Mouse (Mus musculus) neutrophil, adult 5-6 weeks (primary cell): ENCODE data around the gene Cfap97d2. TPM values are rescaled to one million over a fixed set of nuclear protein-coding genes. Genes with fewer than 3 reads are reported as not detected.

Source experiments
- ATAC-seq: fragments of 151-379, 151-347 bp; 2 replicates; pipeline ENCODE4 v1.8.0; 2017; ENCODE audit warnings: mild to moderate bottlenecking, moderate TSS enrichment; ENCODE audit not compliant: insufficient number of reproducible peaks, poor library complexity, low FRiP score, severe bottlenecking; ENCODE audit errors: extremely low read depth
- total RNA-seq: library from RNA; stranded (forward); fragments of 200-1000 nt; gene quantifications from 2 replicates; pipeline ENCODE4 v1.2.3, GENCODE M21; 2017

The Cfap97d2 gene
- total RNA-seq: not detected in 2 replicates

DNA sequence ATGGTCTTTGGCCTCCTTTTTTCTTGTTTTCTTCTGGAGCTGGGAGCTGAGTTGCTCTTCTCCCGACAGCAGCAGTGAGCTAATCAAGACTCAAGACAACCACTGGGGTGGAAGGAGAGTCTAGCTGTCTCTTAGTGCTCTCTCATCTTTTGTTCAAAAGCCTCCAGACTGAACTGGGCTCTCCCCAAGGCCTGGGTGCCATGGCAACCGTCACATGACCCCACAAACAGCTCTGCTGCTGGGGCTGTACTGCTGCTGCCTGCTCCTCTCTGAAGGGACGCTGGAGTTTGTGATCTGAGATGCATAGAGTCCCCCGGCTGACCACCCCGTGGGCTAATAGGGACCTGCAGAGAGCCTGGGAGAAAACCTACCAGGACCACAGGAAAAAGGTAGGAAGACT is at the start of gene Cfap97d2:
Cfap97d2 (plus strand) TSS at position 222 of the 400 bp plus-strand sequence.
- ATAC-seq: 0 out of 2 replicates have a peak, but pooled peaks have one; percentile 23

DNA sequence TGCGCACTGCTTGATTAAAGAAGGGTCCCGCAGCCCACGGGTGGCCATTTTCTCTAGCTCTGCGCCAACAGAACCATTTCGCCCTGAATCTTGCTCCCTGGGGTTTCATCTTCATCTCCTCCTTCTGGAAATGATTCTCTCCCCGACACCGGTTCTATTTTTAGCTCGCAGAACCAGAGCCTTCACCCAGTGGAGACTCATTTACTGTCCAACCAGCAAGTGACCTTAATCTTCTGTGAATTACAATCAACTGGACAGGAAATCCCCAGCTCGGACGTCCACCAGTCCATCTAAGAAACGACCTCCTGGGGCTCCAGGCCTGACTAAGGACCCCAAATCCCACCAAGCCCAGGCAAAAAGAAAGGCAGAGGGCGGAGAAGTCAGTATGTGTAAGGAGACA is 48.2 kb upstream of the Cfap97d2 start:
- no peak for ATAC-seq

DNA sequence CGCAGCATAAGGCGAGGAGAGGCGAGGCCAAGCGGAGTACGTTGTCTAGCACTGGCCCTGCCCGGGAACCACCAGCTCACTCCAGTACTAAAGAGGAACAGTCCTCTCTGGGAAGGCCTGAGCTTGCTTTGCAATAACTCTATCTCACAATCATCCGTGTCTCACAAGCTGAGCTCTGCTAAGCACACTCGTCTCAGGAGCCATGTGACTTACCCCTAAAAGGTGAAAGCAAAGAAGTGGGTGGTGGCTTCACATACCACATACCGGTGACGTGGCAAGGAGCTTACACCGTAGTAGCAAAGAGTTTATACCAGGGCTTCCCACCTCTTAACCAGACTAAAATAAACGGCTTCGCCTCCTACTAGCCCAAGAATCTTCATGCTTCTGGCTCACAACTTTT is 45.4 kb upstream of the Cfap97d2 start:
- peak; percentile 58 for ATAC-seq

DNA sequence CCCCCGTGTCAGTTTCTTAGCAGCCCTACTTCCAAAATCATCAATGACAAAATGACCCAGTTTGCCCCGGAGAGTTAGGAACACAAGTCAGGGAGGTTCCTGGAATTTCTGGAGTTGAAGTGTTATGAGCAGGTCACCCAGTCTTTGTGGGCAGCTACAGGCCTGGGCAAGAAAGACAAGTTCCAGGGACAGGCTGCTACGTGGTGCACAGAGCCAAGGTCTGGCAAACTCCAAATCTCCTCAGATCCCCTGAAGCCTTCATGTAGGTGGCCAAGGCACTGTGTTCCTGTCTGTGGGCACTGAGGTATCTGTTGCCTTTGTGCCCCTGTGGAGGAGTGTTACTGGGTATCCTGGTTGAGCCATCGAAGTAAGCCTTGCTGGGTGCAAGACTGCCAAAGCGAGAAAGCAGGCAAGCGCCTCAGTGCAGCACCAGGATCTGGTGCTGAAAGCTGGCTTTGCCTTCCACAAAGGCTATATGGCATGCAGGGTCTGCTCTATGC is 40.9 kb upstream of the Cfap97d2 start:
- no peak for ATAC-seq

DNA sequence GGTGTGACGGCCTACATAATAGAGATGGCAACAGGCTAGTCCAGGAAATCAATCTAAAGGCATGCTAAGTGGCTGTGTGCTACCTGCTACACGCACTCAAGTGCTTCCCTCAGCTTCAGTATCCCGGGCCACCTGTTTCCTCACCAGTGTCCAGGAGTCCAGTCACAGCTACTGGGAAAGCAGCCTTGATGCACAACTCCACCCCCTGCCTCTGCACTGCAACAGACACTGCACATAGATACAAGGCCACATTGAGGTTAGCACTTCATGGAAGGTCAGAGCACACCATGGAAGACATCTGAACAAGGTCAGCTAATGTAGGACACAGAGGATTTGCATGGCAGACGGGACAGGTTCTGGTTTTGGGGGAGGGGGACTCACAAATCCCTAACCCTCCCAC is 40.2 kb upstream of the Cfap97d2 start:
- ATAC-seq: no peak

DNA sequence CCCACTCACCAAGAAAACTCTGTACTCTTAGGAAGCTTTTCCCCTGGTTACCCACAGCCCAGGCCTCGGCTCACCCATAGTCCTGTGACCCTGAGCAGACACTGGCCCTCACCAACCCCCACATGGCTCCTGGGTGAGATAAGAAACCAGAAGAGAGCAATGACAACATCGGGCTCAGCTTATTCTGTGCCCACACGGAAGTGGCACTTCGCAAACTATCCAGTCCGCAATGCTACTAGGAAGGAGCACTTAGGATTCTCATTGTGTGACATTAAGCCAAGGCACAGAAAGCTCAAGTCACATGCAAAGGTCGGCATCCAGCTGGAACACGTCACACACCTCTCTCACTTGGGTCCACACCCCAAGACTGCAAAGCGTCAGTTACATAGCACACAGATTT is 39.7 kb upstream of the Cfap97d2 start:
- no peak for ATAC-seq

DNA sequence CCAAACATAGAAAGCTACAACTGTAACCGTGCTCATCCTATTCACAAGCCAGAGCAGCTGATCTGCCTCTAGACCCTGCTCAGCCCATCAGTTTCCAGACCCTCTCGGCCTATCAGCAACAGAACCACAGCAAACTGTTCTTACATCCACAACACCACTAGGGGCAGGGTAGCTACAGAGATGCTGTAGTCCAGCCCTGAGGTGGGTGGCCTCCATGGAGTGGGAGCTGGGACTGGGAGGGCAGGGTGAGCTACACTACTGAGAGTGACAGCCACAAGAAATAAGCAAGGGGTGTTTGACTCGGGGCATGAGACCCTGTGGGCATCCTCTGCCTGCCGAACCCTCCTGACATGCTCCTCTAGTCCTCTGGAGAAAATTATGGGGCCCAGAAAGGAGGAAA is 37.8 kb upstream of the Cfap97d2 start:
- no peak for ATAC-seq

DNA sequence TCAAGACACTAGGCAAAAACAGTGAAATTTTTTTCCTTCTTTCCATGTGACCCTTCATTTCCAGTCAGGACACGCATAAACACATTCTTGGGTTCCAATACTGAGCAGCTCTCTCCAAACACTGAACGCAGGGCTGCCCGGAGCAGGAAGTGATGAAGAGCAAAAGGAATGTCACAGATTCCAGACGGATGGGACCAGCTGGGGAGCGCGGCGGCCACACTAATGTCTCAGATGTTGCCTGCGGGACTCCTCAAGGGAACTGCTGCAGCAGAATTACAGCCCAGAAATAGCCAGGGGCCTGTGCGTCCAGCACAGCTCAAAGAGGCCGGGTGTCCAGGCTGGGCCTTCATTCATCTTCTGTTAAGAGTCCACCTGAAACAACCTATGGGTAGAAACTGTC is 37.3 kb upstream of the Cfap97d2 start:
- ATAC-seq: no peak

DNA sequence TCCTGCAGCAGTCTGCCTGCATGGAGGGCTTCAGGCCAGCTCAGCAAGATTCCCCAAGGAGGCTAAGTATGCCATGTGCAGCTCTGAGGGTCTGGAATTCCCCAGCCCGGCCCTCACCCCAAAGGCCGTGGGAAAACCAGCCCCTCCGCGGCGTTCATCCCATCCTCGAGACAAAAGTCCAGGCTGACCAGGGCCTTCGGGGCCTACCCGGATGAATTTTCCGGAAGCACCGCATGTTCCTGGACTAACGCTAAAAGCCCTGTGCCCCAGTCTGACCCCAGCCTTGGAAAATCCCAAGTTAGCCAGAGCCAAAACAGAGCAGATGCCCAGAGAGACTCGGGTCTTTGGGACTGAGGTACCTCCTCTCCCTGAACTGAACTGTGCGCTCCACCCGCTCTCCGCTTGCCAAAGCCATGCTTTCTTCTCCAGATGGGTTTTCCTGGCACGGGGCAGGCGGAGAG is 35.6 kb upstream of the Cfap97d2 start:
- ATAC-seq: no peak

DNA sequence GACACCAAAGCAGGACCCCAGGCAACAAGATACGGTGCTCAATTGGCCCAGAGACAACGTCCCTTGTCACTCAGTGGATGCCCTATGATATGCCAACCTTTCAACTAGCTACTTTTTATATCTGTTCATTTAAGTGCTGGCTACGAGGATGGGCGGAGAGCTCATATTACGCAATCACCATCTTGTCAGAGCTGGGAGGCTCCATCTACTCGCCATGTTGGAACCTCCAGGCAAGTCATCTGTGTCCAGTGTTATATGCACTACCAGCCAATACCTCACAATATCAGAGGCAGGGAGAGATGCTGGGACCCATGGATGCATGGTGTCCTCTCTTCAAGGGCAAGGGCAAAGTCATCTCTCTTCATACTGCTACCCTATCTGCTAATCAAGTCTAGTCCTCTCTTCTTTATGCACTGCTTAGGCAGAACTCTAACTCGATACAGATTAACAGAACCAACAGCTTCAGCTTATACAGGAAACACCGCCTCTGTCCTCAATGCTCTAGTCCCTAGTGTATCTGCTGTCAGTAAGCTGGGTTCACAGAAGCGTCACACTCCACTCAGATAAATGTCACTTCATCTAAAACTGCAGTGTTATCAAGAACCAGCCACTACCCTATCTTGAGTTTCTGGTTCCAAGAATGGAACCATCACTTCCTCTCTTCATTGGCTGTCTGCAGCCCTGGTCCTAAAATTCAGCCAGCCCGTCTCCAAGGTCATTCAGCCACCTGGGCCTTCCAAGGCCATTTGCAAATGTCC is 34.3 kb upstream of the Cfap97d2 start:
- peak; percentile 26; the same call in 1 of the 2 replicates for ATAC-seq

DNA sequence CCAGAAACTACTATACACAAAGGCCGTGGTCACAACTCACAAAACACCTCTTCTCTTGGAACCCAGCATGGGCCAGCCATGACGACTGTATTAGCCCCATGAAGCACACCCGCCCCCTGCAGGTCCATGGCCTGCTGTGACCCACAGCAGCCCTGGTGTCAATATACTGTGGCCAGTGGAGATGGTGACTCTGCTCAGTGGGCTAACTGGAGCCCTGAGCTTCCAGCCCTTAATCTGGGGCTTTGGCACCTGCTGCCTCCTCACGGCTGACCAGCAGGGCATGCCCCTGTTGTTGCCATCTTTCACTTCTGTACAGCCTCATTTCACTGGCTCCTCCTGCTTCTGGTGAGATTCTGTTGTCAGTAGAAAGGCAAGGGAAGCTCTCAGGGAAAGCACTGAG is 32.5 kb upstream of the Cfap97d2 start:
- ATAC-seq: no peak

DNA sequence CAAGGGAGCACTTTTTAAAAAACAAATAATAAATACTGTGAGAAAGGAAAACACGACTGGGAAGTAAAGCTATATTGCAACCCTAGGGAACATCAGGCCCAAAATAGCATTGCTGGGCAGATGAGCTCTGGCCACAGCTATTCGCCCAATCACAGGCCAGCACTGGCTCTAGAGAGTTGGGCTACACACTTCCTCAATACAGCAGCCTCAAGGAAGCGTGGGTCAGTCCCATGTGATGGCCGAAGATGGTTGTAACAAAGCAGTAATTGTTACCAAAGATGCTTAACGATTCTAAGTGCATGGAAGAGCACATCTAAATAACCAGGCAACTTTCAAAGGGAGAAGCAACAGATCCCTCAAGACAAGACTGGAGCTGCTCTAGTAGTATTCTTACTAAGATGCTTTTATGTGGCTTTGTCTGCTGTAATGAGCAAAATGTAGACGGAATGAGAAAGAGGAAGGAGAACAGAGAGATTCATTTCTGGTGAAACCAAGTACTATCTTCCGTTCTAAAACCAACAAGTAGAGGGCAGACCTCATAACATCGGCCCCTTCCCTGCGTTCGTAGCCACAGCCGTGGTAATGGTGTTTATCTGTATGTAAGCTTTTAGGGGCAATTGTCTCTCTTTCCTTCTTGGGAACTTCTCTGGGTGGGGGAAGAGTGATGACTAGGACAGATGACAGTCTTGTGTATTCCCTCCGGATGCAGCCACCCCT is 31.2 kb upstream of the Cfap97d2 start:
- peak; percentile 25 for ATAC-seq

DNA sequence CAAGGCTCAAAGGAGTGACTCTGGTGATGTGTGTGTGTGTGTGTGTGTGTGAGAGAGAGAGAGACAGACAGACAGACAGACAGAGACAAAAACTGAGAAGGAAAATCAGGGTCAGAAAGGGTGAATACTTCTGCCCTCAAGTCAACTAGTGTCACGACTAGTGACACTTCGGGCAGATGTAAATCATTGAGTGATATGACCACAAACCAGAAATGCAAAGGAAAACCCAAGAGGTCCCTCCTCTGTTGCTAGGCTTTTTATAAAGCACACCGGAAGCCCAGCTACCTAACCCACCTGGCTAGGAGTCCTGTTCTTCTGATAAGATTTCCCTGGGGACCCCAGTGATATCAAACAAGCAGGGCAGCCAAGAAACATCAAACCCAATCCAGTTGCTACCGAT is 30.6 kb upstream of the Cfap97d2 start:
- no peak for ATAC-seq

DNA sequence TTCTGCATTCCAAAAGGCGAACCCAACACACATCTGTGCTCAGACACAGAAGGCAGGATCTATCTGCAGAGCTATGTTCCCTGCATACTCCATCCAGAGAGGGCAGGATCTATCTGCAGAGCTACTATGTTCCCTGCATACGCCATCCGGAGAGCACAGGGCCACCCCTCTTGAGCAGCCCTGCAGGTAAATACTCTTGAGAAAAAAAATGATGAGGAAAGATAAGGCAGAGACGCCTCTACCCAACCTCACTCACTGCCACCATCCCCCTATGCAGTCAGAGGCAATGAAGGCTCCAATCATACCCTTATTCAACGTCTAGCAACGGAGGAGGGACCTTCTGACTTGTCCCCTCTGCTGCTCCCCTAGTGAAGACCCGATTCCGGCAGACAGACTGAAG is 30.2 kb upstream of the Cfap97d2 start:
- ATAC-seq: no peak

DNA sequence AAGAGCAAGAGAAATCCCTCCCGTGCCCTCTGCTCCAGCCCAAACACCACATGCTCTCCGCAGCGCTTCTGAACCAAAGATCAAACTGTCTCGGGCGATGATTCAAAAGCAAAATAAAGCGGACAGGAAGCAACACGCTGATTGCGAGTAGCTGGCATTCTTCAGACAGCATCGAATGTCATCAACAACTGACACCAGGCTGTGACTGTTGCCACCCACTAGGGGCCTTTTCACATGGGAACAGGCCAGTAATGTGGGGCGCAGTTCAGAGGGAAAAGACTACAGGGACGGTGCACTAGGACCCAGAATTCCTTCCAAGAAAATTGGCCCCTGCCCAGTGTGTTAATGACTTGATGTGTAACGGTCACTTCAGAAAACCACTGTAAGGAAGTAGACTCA is 29.4 kb upstream of the Cfap97d2 start:
- peak; percentile 4; the same call in 1 of the 2 replicates for ATAC-seq

DNA sequence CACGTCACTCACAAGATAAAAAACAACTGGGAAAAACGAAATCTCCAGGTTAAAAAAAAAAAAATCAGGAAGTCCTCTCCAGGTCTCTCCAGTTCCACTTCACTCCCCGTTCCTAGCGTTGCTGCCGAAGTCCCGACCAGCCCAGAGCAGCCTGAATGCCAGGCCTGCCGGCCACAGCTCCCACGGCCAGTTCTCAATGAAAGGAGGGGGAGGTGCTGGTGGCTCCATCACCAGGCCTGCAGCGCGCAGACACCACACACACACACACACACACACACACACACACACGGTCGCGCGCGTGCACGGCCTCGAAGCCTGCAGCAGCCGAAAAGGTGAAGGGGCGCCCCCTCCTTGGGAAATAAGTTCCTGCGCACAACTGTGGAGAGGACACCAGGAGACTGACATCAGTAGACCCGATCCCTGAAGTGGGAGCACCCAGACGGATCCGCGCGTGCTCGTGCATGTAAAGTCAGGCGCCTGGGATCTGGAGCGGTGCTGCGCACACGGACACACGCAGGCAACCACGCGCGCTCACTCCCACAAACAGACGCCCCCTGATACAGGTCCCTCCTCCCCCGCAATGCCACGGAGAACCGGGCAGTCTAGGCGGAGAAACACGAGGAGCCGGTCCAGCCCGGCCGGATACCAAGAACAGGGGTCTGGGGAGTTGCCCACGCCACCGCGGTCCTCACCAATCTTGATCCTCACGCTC is 28.8 kb upstream of the Cfap97d2 start:
- peak; percentile 20; the same call in 1 of the 2 replicates for ATAC-seq

DNA sequence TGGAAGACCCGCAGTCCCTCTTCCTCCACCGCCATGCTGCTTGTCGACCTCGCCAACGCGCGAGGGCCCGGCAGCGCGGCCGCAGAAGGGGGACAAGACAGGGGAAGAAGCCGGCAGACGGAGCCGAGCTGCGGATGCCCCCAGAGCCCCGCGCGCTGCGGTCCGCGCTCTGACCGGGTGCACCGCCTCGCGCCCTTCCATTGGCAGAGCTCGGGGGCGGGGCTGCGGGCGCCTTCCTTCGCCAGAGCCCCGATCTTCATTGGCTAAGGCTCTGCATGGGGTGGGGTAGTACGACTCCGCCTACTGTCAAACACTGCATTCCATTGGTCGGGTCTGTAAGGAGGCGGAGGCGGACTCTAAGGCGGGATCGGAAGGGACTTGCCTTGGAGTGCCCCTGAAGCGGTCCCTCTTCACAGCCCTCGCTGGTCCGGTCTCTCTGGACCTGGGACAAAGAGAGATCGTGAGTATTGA is 28.2 kb upstream of the Cfap97d2 start, which contains the start of gene Rasa3:
Rasa3 (minus strand) TSS at position 191 of the 471 bp plus-strand sequence.
- peak; percentile 77 for ATAC-seq

DNA sequence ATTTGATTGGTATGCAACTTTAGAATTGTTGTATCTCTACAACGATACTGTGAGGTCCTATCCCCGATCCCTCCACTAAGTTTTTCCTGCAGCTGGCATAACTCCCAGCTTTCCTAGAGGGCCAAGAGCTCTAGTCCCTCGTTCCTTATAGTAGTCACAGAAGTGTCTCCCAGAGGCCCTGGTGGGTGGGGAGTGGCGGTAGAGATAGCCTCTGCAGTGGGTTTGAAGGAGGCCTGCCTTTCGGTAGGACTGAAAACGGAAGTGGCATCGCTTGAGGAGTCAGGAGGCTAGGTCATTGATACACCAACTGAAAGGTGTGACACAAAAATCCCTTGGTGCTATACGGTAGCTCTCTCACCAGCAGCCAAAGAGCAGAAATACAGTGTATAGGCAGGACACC is 27.5 kb upstream of the Cfap97d2 start:
- peak; percentile 17; the same call in 1 of the 2 replicates for ATAC-seq

DNA sequence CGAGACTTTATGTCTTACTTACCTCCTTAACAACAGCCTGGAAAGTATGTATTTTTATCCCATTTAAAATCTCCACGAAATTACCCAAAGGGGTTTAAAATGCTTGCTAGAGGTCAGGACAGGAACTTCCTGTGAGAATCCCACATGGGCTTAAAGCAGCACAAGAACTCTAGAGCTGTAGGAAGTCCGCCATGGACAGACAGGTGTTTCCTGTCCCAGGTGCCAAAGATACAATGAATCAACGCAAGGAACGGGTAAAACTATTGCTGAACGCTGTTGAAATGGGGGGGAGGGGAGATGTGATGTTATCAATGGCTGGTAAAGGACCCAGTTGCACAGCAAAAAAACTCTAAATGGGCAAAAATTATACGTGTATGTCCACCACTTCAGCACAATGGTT is 21.6 kb upstream of the Cfap97d2 start:
- ATAC-seq: no peak
